Mouse (Mus musculus): Measurements from ENCODE around the gene Abca6. TPM values are rescaled to one million over a fixed set of nuclear protein-coding genes. Genes with fewer than 3 reads are reported as not detected.

Abca6 gene
- total and polyA plus RNA-seq, 3 experiments: 0.25 to 0.81 (median 0.68) TPM

DNA sequence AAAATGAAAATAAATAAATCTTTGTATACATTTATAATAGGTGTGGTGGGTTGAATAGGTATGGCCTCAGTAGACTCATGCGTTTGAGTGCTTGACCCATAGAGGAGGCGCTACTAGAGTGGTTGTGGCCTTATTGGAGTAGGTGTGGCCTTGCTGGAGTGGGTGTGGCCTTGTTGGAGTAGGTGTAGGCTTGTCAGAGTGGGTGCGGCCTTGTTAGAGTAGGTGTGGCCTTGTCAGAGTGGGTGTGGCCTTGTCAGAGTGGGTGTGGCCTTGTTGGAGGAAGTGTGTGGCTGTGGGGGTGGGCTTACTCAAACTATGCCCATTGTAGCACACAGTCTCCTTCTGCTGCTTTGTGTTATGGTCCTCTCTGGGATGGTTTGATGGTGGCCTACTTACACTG is 80.4 kb downstream of the Abca6 start:
- Histone ChIP-seq H3K36me3 (replicated peaks in 1 of 2; ENCODE audit: control insufficient read depth in 1 of 2, insufficient read depth in 1 of 2, low read length in 1 of 2) (no peaks in the 10 kb centered on the region), H3K27me3 (replicated peaks) (no peaks in the 10 kb centered on the region), H3K4me3 (replicated peaks in 1 of 3; ENCODE audit: low read depth in 2 of 3, low read length in 2 of 3, poor library complexity in 1 of 3) (no peak overlapping the region), H3K9ac (ENCODE audit: insufficient read depth, low read depth) (no peak overlapping the region), H3K79me2 (replicated peaks; ENCODE audit: control insufficient read depth, extremely low read depth, insufficient read depth, poor library complexity, severe bottlenecking) (no peaks in the 10 kb centered on the region), H3K27ac (ENCODE audit: insufficient read depth, low read depth) (no peak overlapping the region), H3K4me1 (ENCODE audit: control insufficient read depth in 1 of 2, insufficient read depth in 2 of 2) (peaks cover 0 to 16% of the 10 kb centered on the region in 2 experiments; a peak in 2 of 4 replicates), H3K9me3 (replicated peaks; ENCODE audit: low read length) (no peaks in the 10 kb centered on the region), H3K4me2 (ENCODE audit: insufficient read depth, low read depth, poor library complexity, severe bottlenecking) (no peak overlapping the region)
- TF ChIP-seq SIN3A (IDR thresholded peaks at IDR 0.05; ENCODE audit: low read length) (no peak), EP300 (IDR thresholded peaks at IDR 0.05; ENCODE audit: low read length) (no peak), USF1 (IDR thresholded peaks at IDR 0.05; ENCODE audit: low read depth, low read length) (no peak), RAD21 (IDR thresholded peaks at IDR 0.05; ENCODE audit: low read depth, low read length) (no peak), ELF1 (IDR thresholded peaks at IDR 0.05; ENCODE audit: low read depth, low read length) (no peak), IRF4 (IDR thresholded peaks at IDR 0.05; ENCODE audit: low read depth, low read length) (no peak), BHLHE40 (IDR thresholded peaks at IDR 0.05; ENCODE audit: low read depth, low read length) (no peak), MAFK (IDR thresholded peaks at IDR 0.05; ENCODE audit: insufficient replicate concordance, low read length) (no peak), TCF12 (IDR thresholded peaks at IDR 0.05; ENCODE audit: low read depth, low read length) (no peak), JUND (conservative IDR thresholded peaks at IDR 0.05; ENCODE audit: low read depth, low read length) (no peak), ZMIZ1 (IDR thresholded peaks at IDR 0.05; ENCODE audit: low read depth, low read length) (no peak), MAX (IDR thresholded peaks at IDR 0.05; ENCODE audit: low read length) (no peak), NRF1 (IDR thresholded peaks at IDR 0.05; ENCODE audit: low read depth, low read length) (no peak), POLR2A (IDR thresholded peaks at IDR 0.05; ENCODE audit: low read depth, low read length) (no peak), ZNF384 (IDR thresholded peaks at IDR 0.05; ENCODE audit: low read depth, low read length) (no peak), SMC3 (IDR thresholded peaks at IDR 0.05; ENCODE audit: low read depth, low read length) (no peak), RCOR1 (conservative IDR thresholded peaks at IDR 0.05; ENCODE audit: low read depth, low read length) (no peak), UBTF (IDR thresholded peaks at IDR 0.05; ENCODE audit: low read depth, low read length) (no peak), USF2 (conservative IDR thresholded peaks at IDR 0.05; ENCODE audit: low read depth, low read length) (no peak), TBP (conservative IDR thresholded peaks at IDR 0.05; ENCODE audit: low read depth, low read length) (no peak)
- DNase-seq (ENCODE audit: extremely low read depth): peak; percentile 27
- in situ Hi-C loops (cut with MboI; ENCODE audit: low pct_ligation_motif_present, low pct_unique_long_range_greater_than_20kb, low sequenced_read_pairs) (no loop called here), dilution Hi-C loops (cut with MboI; ENCODE audit: extremely low pct_ligation_motif_present, extremely low pct_unique_long_range_greater_than_20kb, low sequenced_read_pairs) (no loop called here)

DNA sequence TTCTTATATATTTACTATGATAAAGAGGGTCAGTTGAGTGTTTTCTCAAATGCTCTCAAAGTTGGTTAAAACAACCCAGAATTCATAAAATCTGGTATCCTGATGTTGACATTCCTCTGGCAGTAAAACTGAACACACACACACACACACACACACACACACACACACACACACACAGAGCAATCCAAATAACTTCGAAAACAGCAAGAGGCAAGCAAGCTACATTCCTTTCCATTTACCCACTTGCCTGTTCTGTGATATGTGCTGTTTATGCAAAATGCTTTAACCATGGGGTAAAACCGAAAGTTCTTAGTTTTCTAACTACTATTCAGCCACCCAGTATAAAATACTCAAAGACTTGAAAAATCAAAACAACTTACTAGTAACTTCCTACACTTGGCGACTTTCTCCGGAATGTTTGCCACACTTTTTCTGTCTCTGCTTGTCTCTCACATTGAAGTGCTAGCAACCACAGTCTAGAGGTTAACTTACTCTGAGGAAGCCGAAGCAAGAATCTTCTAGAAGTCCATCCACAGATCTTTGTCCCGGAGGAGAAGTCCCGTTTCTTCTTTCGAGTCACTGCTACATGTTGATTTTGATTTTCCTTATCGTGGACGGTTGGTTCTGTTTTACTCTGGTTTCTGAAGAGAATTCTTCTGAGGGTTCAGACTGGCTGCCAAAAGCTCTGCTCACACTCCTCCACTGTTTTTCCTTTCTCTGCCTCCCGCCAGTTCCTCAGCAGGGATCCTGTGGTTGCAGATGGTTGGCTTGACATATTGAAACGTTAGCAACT is 83.9 kb downstream of the Abca6 start, which contains the start of gene Abca9:
Abca9 (minus strand) TSS at position 738 of the 793 bp plus-strand sequence.
- Histone ChIP-seq H3K27ac (ENCODE audit: insufficient read depth, low read depth) (no peak within 1 kb of the TSS), H3K4me3 (replicated peaks in 1 of 3; ENCODE audit: low read depth in 2 of 3, low read length in 2 of 3, poor library complexity in 1 of 3) (no peak within 1 kb of the TSS)
- dilution Hi-C loops (cut with MboI; ENCODE audit: extremely low pct_ligation_motif_present, extremely low pct_unique_long_range_greater_than_20kb, low sequenced_read_pairs): no loop called here

More for the DNA sequence above, 83.9 kb downstream of the Abca6 start, which contains the start of gene Abca9:
- in situ Hi-C loops (cut with MboI; ENCODE audit: low pct_ligation_motif_present, low pct_unique_long_range_greater_than_20kb, low sequenced_read_pairs): no loop called here
- H3K9me3 ChIP-seq (replicated peaks; ENCODE audit: low read length): no peaks in the 10 kb centered on the region
- H3K9ac ChIP-seq (ENCODE audit: insufficient read depth, low read depth): peak within 1 kb of the TSS; percentile 41
- peak within 1 kb of the TSS; percentile 99 for H3K4me2 ChIP-seq (ENCODE audit: insufficient read depth, low read depth, poor library complexity, severe bottlenecking)
- no peaks in the 10 kb centered on the region for H3K36me3 ChIP-seq (replicated peaks in 1 of 2; ENCODE audit: control insufficient read depth in 1 of 2, insufficient read depth in 1 of 2, low read length in 1 of 2)
- no peaks in the 10 kb centered on the region for H3K79me2 ChIP-seq (replicated peaks; ENCODE audit: control insufficient read depth, extremely low read depth, insufficient read depth, poor library complexity, severe bottlenecking)
- H3K27me3 ChIP-seq (replicated peaks): no peaks in the 10 kb centered on the region
- no peak for TF ChIP-seq NELFE (IDR thresholded peaks at IDR 0.05; ENCODE audit: low read depth, low read length)
- no peak for TF ChIP-seq EP300 (IDR thresholded peaks at IDR 0.05; ENCODE audit: low read length)
- no peak for TF ChIP-seq USF2 (conservative IDR thresholded peaks at IDR 0.05; ENCODE audit: low read depth, low read length)
- TF ChIP-seq ZKSCAN1 (IDR thresholded peaks at IDR 0.05; ENCODE audit: borderline replicate concordance, low read depth, low read length): no peak
- TF ChIP-seq POLR2A (IDR thresholded peaks at IDR 0.05; ENCODE audit: low read depth, low read length): peak; percentile 45; the same call in 1 of the 2 replicates
- no peak for TF ChIP-seq BHLHE40 (IDR thresholded peaks at IDR 0.05; ENCODE audit: low read depth, low read length)
- no peak for TF ChIP-seq CTCF (conservative IDR thresholded peaks at IDR 0.05 in 1 of 2, IDR thresholded peaks at IDR 0.05 in 1 of 2; ENCODE audit: low read depth in 2 of 2, low read length in 2 of 2)
- no peak for TF ChIP-seq UBTF (IDR thresholded peaks at IDR 0.05; ENCODE audit: low read depth, low read length)
- TF ChIP-seq ZC3H11A (IDR thresholded peaks at IDR 0.05; ENCODE audit: low read depth, low read length): no peak
- TF ChIP-seq KAT2A (IDR thresholded peaks at IDR 0.05; ENCODE audit: insufficient replicate concordance, low read length): no peak
- no peak for TF ChIP-seq TCF12 (IDR thresholded peaks at IDR 0.05; ENCODE audit: low read depth, low read length)
- peak; percentile 11; the same call in 1 of the 2 replicates for TF ChIP-seq ZMIZ1 (IDR thresholded peaks at IDR 0.05; ENCODE audit: low read depth, low read length)
- TF ChIP-seq IRF4 (IDR thresholded peaks at IDR 0.05; ENCODE audit: low read depth, low read length): no peak
- no peak for TF ChIP-seq POLR2AphosphoS2 (IDR thresholded peaks at IDR 0.05; ENCODE audit: low read depth, low read length)
- TF ChIP-seq ETS1 (conservative IDR thresholded peaks at IDR 0.05; ENCODE audit: low read depth, low read length): no peak
- peak; percentile 73; the same call in 1 of the 2 replicates for TF ChIP-seq TBP (conservative IDR thresholded peaks at IDR 0.05; ENCODE audit: low read depth, low read length)
- peak; percentile 26 for DNase-seq (ENCODE audit: extremely low read depth)
- peaks cover 0 to 22% of the 10 kb centered on the region in 2 experiments; a peak in 2 of 4 replicates for H3K4me1 ChIP-seq (ENCODE audit: control insufficient read depth in 1 of 2, insufficient read depth in 2 of 2)
